Mouse (Mus musculus) layer of hippocampus, adult 9-11 months (tissue): Measurements from ENCODE around the gene Bloc1s5.
"Not testable (repeated sequence)": the region's sequence is repeated elsewhere in the genome, so short reads cannot be mapped to it uniquely, and the experiment has no call there.

Source experiments
- DNase-seq: peaks from one replicate; pipeline ENCODE4 v3.0.0; 2022

Gene Bloc1s5

DNA sequence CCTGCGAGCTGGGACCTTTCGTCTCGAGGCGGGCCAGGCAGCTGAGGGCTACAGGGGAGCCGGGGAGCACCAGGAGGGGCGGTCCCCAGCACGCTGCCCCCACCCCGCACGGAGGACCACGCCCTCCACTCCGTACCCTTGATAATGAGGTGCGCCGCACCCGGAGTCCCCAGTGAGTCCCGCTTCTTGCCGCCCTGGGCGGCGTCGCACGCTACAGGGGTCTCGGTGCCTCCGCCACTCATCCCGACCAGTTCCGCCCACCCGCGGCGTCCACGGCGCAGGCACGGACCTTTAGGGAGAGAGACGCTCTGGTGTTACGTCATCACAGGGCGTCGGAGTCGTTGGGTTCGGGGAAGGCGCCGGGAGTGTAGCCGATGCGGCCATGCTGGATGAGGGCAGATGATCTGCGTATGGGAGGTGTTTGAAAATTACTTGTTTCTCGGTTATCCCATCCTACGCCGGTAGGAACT is at the start of gene Bloc1s5:
TSS of gene Bloc1s5 (minus strand) at position 310 of the 470 bp plus-strand sequence.
- peak; percentile 95 for DNase-seq

DNA sequence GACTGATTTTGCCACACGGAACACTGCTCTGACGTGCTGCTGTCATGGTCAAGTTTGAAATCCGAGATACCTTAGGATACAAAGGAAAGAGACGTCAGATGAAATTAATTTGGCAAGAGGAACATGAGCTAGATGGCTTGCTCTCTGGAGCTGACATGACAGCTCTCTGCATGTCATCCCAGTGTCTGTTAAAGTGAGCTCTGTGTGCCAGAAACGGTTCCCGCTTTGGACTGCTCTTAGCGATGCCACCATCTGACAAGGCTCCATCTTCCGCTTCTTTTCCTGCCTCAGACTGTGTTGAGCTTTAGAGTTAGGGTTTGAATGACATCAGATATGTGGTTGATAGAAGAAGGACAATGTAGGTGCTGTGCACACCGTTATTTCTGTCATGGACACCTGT is 37.4 kb upstream of the Bloc1s5 start:
- DNase-seq: no peak

DNA sequence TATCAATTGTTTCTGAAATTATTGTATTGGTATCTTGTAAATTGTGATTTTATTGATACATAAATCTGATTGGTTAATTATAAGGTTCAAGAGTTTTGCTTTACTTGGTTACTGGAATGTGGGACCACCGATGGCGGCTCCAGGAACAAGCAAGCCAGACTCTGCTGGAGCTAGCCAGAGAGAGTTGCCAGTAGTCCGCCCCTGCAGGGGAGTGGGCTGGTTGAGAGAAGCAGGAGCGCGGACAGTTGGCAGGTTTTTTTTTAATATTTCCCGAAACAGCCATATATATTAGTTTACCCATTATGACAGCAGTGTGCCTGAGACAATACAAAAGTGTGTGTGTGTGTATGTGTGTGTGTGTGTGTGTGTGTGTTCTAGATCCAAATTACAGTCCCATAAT is 36.5 kb upstream of the Bloc1s5 start:
- not testable (repeated sequence) for DNase-seq

DNA sequence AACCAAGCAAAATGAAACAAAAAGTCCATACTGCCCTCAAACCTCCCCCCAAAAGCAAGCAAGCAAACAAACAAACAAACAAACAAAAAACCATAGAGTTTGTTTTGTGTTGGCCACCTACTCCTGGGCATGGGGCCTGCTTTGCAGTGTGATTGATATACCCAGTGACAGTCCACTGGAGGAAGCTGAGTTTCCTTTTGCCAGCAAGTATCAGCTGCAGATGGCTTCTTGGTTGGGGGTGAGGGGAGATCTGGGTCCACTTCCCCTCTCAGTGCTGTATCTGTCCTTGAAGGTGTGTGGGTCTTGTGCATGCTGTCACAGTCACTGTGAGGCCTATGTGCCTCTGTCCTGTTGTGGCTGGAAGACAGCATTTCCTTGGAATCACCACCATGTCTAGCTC is 35.1 kb upstream of the Bloc1s5 start:
- no peak for DNase-seq

DNA sequence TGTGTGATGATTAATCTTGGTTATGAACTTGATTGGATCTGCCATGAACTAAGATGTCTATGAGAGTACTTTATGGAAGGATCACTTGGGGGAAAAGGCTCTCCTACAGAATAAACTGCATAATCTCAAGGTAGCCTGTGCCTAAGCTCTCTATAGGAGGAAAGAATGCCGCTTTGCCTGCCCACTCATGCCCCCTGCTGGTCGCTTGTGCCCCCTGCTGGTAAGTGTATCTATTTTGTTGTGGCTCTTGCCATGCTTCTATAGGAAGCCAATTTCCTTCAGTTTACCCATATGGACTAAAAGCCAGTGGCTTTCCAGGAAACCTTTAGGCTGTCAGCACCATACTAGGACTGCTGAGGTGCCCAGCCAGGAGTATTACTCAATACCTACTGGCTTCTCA is 33.6 kb upstream of the Bloc1s5 start:
- no peak for DNase-seq

DNA sequence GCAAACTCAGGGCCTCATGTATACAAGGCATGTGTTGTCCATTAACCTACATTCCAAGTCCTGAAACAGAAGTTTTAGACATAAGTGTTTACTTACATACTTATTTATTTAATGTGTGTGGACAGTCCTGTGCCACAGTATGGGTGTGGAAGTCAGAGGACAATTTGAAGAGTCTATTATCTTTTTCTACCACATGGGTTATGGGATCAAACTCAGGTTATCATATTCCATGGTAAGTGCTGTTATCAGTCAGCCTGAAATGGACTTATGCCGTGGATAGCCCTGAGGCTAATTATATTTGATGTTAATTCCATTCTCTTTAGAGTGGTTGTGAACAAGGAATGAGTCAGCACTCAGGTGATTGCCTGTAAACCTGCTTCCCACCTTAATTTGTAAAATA is 29.8 kb upstream of the Bloc1s5 start:
- DNase-seq: no peak

DNA sequence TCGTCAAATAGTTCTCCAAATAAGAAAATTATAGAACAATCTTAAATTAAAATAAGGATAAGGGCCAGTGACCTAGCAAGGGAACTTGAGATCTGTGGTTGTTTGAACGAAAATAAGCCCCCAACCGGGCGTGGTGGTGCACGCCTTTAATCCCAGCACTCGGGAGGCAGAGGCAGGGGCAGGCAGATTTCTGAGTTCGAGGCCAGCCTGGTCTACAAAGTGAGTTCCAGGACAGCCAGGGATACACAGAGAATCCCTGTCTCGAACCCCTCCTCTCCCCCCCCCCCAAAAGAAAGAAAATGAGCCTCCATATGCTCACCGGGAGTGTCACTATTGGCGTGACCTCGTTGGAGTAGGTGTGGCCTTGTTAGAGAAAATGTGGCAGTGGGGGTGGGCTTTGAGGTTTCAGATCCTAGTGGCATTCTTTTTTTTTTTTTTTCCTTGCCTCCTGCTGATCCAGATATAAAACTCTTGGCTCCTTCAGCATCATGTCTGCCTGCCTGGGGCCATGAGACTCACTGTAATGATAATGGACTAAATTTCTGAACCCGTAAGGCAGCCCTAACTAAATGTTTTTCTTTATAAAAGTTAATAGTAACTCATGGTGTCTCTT is 24.7 kb upstream of the Bloc1s5 start:
- DNase-seq: no peak

DNA sequence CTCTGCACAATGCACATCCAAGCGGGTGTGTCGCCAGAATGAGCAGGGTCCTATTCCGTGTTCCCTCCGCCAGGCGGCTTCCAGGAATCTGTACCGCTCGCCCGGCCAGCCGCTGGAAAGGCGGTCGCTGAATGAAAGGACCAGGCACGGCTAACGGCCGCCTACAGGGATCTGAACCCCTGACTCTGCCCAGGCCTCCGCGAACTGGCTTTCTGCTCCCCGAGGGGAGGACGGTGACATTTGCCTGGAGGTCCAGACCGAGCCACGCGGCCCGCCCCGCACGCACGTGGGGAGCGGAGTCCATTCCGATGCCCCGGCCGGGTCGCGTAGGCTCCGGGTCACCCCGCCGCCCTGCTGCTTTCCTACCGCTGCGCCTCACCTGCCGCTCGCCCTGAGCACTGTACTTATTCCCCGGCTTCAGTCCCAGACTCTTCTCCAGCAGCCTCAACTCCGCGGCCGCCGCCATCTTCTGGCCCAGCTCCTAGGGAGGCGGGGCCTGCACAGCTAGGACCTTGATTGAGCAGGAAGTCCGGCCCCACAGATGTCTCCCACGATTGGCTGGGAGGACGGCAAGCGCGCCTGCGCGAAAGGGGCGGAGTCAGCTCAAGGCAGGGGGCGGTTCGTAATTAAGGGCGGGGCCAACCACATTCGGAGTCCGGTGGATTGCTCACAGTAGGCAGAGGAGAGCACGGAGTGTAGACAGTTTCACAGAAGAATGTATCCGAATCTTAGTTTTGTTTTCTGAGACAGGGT is 23.8 kb upstream of the Bloc1s5 start, which contains the start of gene Eef1e1:
TSS of gene Eef1e1 (minus strand) at position 531 of the 753 bp plus-strand sequence.
- DNase-seq: peak; percentile 96

DNA sequence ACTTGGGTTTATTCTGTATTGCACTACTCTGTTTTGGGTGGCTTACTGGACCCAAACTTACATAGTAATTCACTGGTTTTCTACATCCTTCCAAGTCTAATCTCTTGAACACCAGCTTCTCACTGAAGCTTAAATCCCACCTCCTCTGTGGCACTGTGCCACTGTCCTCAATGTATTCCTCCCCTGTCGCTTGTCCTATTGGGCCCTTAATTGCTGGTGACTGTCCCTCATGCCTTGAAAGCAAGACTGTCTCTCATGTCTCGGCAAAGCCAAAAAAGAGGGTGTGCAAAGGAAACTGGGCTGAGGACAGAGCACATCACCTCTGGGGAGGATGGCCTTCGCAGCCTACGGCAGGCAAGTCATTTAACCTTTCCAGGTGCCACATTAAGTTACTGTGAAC is 23.0 kb upstream of the Bloc1s5 start:
- no peak for DNase-seq

DNA sequence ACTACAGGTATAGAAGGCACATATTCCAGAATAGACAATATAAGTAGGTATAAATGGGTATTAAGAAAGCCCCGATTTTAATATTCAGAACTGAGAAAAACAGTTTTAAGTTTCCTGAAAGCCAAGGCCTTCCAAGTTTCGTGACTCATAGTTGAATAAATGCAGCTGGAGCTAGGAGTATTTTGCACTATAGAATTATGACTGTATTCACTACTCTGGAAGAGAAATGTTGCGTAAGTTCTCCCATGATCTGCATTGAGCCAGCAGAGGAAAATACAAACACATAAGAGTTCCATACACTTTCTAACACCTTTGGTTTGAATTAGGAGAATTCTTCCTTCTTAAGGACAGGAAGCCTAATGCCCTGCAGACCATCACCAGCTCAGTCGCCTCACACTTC is 15.4 kb upstream of the Bloc1s5 start:
- no peak for DNase-seq

DNA sequence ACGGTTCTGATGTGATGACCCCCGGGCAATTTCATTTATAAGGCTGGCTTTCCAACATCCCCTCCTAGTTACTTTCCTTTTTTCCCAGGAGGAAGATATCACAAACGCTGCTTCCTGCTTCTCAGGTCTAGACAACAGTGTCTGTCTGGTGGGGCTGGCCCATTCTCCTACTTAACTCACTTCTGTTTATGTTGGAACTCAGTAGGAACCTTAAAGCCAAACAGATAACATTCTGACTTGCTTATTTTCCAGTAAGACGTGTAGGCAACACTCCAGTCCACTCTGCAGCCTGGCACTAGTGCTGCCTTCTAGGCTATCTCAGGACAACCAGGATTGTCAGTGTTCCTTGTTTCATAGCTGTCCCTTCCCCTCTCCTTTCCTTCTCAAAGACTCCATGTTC is 14.2 kb upstream of the Bloc1s5 start:
- no peak for DNase-seq

DNA sequence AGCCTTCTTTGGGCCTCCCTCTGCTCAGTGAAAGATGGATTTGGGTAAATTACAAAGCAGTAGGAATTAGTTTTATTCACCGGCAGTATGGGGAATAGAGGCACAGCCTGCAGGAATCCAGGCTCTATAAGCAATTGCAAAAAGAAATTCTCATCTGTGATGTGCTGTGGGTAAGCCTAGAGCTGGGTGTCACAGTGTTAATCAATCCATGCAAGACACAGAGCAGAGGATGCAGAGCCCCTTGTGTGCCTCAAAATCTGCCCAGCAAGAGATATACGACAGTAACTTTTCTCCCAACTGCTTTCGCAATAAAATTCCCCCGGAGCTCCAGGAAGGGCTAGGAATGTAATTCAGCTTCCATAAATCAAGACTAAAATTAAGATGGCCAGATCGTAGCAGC is 6.5 kb upstream of the Bloc1s5 start:
- DNase-seq: no peak

DNA sequence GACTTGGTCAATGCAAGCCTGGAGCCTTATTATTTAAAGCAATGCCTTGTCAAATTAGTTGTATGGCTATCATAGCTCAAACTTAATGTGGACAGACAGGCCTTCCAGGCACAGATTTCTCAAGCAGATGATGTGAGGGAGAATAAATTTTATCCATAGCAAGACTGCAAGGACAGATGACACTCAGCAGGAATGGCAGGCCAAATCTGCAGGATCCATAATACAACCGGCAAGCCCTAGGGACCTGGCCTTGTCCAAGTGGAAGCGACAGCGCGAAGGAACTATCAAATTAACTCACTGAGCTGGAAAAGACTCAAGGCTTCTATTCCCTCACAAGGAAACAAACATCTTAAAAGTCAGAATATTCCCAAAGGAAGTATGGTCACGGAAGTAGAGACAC is 6.1 kb upstream of the Bloc1s5 start:
- DNase-seq: no peak

DNA sequence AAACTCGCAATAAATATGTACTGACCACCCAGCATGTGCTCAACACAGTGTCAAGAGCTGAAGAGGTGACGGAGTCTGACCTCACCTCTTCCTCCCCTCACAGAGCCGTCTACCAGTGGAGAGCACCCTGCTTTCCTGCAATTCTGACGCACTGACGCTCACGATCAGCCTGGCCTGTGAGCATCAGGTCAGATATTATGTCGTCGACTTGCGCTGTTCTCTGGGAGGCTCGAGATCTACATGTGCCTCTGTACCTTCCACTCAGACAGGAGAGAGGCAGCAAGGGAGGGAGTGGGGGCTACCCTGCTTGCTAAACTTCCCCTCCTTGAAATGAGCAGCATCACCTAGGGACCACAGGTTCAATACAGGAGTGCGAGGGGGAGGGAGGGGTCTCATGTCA is 3.8 kb upstream of the Bloc1s5 start:
- no peak for DNase-seq

DNA sequence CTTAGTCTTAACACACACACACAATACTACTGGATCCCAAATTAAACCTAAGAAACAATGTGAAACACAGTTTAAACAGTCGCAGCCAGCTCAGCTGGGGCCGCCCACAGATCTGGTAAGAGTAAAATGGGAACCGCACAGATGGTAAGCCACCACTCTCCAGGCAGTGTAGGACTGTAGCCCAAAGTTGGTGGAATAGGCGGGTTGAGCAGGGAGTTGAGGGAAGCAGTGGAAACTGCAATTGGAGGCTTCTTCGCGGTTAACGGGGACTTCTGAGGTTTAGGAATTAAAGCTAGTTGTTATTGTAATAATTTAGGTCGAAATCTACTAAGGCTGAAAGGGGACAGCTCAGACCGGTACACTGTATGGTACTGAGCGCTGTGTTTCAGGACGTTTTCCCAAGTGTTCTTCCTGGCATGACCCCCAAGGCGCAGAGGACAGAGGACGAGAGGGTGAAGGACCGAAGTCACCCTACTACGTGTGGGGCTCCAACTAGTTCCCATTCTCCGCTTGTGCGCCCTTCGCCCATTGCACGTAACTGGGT is 581 bp downstream of the Bloc1s5 start:
- DNase-seq: peak; percentile 90

DNA sequence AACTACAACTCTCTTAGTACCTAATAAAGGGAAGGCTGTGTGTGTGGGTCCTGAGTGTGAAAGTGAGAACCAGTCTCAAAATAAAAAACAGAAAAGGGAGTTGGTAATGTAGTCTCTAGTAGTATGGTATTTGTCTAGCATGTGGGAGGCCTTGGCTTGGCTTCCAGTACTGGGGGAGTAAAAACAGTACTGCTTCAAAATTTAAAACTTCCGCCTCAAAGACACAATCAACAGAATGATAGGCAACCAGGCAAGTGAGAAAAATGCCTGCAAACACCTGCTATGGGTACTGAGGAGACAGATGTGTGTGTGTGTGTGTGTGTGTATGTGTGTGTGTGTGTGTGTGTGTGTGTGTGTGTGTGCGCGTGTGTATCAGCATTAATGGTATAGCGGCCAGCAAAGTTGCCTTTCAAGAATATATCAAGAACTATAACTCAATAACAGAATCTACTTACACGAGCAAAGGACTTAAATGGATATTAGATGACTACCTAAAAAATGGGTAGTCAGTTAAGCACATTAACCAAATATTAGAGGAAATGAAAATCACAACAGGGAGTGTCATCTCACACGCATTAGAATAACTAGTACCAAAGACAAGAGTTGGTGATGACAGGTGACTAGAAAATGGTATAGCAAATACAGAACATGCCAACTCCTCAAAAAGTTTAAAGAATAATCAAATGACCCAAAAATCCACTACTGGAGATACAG is 1.5 kb downstream of the Bloc1s5 start:
- DNase-seq: peak; percentile 57

DNA sequence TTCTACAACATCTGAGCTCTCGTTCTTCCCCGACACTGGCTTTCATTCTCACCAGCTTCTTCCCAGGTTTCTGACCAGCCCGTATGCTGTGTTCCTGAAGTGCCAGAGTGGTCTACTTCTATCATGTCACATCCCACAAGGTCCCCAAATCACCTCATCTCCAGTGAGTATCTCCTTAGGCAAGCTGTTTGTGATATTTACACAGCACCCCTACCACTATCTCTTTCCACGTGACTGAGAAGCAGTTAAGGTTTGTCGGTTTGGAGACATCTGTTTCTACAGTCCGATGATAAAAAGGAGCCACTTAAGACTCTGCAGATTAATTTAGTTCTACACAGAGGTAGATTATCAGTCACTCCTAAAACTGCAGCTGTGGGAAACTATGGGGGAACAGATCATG is 2.4 kb downstream of the Bloc1s5 start:
- DNase-seq: no peak

DNA sequence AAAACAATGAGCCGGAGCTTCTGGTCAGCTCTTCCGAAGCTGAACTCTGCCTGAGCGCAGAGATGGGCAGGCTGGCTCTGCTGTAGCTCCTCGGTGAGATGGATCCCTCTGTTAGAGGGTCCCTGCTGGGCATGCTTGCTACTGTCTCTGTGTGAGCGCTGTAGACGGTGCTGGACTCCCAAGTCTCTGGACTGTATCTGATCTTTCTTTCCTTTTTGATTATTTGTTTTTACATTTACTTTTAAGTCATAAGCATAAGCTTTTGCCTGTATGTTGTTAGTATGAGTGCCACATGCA is 8.7 kb downstream of the Bloc1s5 start:
- DNase-seq: no peak

DNA sequence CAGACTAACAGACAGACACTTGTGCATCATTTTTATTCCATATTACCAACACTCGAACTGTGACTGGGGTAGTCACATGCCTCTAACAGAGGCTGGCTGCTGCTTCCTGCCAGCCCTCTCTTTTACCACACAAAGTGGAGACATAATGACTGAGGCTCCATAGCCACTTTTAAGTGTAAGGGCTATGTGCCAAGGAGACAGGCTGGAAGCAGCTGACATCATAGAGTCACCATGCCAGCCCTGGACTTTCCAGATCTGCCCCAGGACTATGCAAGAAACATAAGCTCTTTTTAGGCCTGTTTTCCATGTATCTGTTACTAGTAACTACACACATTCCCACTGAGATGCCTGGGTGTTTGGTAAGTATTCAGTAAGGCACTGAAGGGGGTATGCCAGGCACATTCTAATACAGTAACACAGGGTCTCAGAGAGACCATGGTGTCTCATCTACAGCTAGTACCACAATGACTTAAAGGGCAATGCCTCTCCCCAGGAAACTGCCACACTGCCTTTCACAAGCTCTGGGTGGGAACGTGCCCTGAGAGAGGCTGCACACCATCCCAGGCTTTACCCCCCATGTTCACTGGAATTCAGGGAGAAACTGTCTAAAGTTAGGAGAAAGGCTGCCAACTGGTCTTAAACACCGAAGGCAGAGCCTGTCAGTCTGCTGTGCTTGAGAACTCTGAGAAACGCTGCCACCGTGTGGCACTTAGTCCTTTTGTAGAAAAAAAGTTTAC is 9.2 kb downstream of the Bloc1s5 start:
- no peak for DNase-seq

DNA sequence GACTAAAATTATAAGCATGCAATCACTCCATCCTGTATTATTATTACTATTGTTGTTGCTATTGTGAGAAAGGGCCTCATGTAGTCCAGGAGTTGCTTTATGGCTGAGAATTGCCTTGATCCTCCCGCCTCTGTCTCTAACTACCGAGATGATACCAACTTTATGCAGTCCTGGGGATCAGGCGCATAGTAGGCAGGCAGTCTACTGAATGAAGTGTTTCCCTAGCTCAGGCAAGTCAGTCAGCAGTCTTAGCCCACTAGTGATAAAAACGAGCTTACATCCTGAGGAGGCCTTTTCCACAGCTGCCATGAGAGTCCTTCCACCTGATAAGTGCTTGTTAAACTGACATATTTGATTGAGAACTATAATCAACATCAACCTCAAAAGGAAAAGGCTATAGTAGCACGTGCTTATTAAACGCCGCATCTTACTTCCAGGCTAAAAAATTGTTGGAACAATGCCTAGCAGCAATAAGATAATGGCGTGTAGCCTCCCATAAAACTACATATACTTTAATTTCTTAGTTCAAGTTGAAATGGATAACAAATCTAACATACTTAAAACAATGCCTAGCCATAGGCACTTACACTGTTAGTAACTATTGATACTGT is 10.5 kb downstream of the Bloc1s5 start:
- no peak for DNase-seq

DNA sequence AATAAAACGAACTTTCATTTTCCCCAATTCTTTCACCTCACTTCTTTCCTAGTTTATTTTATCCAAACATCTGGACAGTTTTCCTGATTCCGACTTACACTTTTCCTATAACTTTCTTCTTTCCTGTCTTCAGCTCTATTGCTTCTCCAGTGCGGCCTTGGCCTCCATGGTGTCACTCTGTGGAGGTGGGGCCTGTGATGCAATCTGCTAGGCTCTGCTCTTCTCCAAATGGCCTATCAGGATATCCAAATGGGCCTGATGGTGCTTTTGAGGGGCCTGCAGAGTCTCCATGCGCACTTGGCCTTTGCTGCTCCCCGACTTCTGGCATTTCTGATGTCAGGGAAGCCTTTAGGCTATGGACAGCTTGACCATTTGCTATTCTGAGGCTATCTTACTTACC is 11.6 kb downstream of the Bloc1s5 start:
- no peak for DNase-seq

DNA sequence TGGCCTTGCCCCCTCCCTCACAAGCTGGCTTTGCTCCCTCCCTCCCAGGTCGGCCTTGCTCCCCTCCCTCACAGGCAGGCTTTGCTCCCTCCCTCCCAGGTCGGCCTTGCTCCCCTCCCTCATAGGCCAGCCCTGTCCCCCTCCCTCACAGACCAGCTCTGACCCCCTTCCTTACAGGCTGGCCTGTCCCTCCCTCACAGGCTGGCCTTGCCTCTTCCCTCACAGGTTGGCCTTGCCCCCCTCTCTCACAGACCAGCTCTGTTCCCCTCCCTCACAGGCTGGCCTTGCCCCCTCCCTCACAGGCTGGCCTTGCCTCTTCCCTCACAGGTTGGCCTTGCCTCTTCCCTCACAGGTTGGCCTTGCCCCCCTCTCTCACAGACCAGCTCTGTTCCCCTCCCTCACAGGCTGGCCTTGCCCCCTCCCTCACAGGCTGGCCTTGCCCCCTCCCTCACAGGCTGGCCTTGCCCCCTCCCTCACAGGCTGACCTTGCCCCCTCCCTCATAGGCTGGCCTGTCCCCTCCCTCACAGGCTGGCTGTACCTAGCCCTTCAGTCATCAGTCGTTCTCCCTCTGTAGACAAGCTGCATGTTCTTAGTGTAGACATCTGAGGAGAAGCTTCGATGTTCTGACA is 16.8 kb downstream of the Bloc1s5 start:
- DNase-seq: not testable (repeated sequence)
